Mouse (Mus musculus) retina, postnatal 1 day (tissue): ENCODE data around the gene D430041D05Rik.

Experiments
- DNase-seq: peaks from one replicate; pipeline ENCODE4 v3.0.0-alpha.2; 2012

The D430041D05Rik gene

GRCm38 (mm10) chr2:104254944-104255343 lies 155.9 kb downstream of the D430041D05Rik start:
- no peak for DNase-seq

- no peak for DNase-seq
Measured at GRCm38 (mm10) chr2:104253341-104253740, 157.5 kb downstream of the D430041D05Rik start.

GRCm38 (mm10) chr2:104251647-104252046 lies 159.2 kb downstream of the D430041D05Rik start:
- no peak for DNase-seq

- no peak for DNase-seq
Measured at GRCm38 (mm10) chr2:104249856-104250255, 161.0 kb downstream of the D430041D05Rik start.

- peak; percentile 80 for DNase-seq
Measured at GRCm38 (mm10) chr2:104246851-104247250, 164.0 kb downstream of the D430041D05Rik start.

GRCm38 (mm10) chr2:104242055-104242454 lies 168.8 kb downstream of the D430041D05Rik start:
- no peak for DNase-seq

GRCm38 (mm10) chr2:104237141-104237540 lies 173.7 kb downstream of the D430041D05Rik start:
- no peak for DNase-seq

GRCm38 (mm10) chr2:104230444-104230843 lies 180.4 kb downstream of the D430041D05Rik start:
- no peak for DNase-seq

- DNase-seq, result no peak
Measured at GRCm38 (mm10) chr2:104226057-104226456, 184.8 kb downstream of the D430041D05Rik start.

GRCm38 (mm10) chr2:104219733-104220391 lies 191.0 kb downstream of the D430041D05Rik start:
- DNase-seq, result peak; percentile 9

GRCm38 (mm10) chr2:104218588-104219065 lies 192.2 kb downstream of the D430041D05Rik start:
- DNase-seq, result no peak

- no peak for DNase-seq
Measured at GRCm38 (mm10) chr2:104218114-104218513, 192.7 kb downstream of the D430041D05Rik start.

GRCm38 (mm10) chr2:104209408-104209807 lies 201.4 kb downstream of the D430041D05Rik start:
- no peak for DNase-seq

- DNase-seq, result peak; percentile 18
Measured at GRCm38 (mm10) chr2:104208415-104208814, 202.4 kb downstream of the D430041D05Rik start.

- peak; percentile 68 for DNase-seq
Measured at GRCm38 (mm10) chr2:104207948-104208347, 202.9 kb downstream of the D430041D05Rik start.

- DNase-seq, result peak; percentile 17
Measured at GRCm38 (mm10) chr2:104205623-104206022, 205.2 kb downstream of the D430041D05Rik start.

- no peak for DNase-seq
Measured at GRCm38 (mm10) chr2:104200211-104200610, 210.6 kb downstream of the D430041D05Rik start.

- no peak for DNase-seq
Measured at GRCm38 (mm10) chr2:104198186-104198585, 212.6 kb downstream of the D430041D05Rik start.

GRCm38 (mm10) chr2:104197281-104197680 lies 213.5 kb downstream of the D430041D05Rik start:
- no peak for DNase-seq

- no peak for DNase-seq
Measured at GRCm38 (mm10) chr2:104192401-104193141, 218.2 kb downstream of the D430041D05Rik start.

- no peak for DNase-seq
Measured at GRCm38 (mm10) chr2:104191723-104192122, 219.1 kb downstream of the D430041D05Rik start.

GRCm38 (mm10) chr2:104188859-104189258 lies 222.0 kb downstream of the D430041D05Rik start:
- DNase-seq, result no peak

- DNase-seq, result no peak
Measured at GRCm38 (mm10) chr2:104187073-104187472, 223.7 kb downstream of the D430041D05Rik start.

- DNase-seq, result no peak
Measured at GRCm38 (mm10) chr2:104185616-104186015, 225.2 kb downstream of the D430041D05Rik start.
